Mouse (Mus musculus): ENCODE results near the gene Vmn1r5.
"Not testable (repeated sequence)": the region's sequence is repeated elsewhere in the genome, so short reads cannot be mapped to it uniquely, and the experiment has no call there.

DNA sequence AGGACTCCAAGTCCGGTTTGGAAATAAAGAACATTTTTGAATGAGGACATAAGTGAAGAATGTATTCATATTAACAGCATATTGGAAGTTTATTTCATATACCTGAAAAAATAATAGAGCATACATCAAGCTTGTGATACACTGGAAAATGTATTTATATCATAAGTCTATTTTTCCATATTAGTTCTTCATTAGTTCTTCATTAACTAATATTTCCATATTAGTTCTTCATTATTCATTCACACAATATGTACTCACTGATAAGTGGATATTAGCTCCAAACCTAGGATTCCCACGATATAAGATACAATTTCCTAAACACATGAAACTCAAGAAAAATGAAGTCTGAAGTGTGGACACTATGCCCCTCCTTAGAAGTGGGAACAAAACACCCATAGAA is 55.2 kb downstream of the Vmn1r5 start, which contains the start of gene Vmn1r7:
- not testable (repeated sequence) for TF ChIP-seq CTCF (IDR thresholded peaks at IDR 0.05; ENCODE audit: low read depth, low read length); POLR2A (IDR thresholded peaks at IDR 0.05; ENCODE audit: insufficient read depth, low read length); EP300 (IDR thresholded peaks at IDR 0.05; ENCODE audit: insufficient read depth, low read depth, low read length)

All from ES-Bruce4 (cell line).